Mouse (Mus musculus): ENCODE measurements around the gene Enthd1.

The Enthd1 gene

DNA sequence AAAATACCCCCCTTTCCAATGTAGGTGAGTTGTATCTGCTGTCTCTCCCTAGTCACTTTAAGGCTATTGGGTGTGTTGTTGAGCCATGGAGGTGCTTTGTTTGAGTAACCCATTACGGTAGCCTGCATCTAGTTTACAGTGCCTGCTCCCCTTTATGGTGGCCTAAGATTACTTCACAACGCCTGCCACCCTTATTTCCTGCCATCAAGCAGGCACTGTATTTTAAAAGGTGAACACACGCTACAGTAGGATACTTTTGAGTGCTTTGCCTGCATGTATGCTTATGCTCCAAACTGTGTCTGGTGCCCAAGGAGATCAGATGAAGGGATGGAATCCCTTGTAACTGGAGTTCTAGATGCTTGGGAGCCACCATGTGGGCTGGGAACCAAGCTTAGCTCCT, 2.2 kb upstream of the Enthd1 start:
- no peaks in the 10 kb centered on the region for H3K36me3 ChIP-seq (ENCODE audit: control insufficient read depth, insufficient read depth, low read length, poor library complexity, severe bottlenecking)
- DNase-seq (ENCODE audit: low read depth, low spot score) = no peak
- H3K27me3 ChIP-seq (ENCODE audit: control insufficient read depth, insufficient read depth, low read length, poor library complexity, severe bottlenecking) = no peaks in the 10 kb centered on the region

DNA sequence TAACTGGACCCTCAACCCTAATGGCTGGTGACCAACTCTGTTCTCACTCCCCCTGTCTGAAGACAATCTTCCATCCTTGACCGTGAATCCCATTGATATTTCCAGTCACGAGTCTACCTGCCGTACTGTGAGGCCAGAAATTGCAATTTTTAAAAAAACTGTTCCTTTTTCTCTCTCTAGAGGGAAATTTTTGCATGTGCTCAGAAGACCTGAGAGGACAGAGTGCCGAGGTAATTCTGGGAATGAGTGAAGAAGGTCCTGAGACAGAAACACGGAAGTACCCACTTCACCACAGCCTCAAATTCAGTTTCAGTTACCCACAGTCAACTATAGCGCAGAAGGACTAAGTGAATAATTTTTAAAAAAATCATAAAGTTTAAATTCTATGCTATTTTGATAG, 1.7 kb upstream of the Enthd1 start:
- Histone ChIP-seq H3K36me3 (ENCODE audit: control insufficient read depth, insufficient read depth, low read length, poor library complexity, severe bottlenecking) (no peaks in the 10 kb centered on the region), H3K27me3 (ENCODE audit: control insufficient read depth, insufficient read depth, low read length, poor library complexity, severe bottlenecking) (no peaks in the 10 kb centered on the region)
- DNase-seq (ENCODE audit: low read depth, low spot score) = peak; percentile 40

DNA sequence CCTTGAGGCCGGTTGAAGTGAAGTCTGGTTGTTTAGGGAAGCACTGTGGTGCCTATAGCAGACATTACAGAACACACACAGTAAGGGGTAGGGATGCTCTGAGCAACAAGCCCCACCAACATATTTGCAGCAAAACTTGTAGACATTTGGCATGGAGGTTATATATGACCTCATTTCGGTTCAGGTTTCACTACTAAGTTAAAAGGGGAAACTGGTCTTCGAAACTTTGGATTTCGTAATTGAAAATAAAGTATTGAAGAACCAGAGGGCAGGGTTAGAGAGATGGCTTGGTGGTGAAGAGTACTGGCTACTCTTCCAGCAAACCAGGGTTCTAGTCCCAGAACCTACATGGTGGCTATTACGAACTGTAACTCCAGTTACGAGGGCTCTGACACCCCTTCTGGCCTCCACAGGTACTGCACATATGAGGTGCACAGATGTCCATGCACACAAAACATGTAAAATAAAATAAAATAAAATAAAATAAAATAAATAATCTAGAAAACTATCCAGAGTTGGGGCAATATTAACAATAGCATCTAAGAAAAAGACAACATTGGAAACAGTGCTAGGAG, 1.2 kb downstream of the Enthd1 start:
- no peaks in the 10 kb centered on the region for H3K36me3 ChIP-seq (ENCODE audit: control insufficient read depth, insufficient read depth, low read length, poor library complexity, severe bottlenecking)
- H3K27me3 ChIP-seq (ENCODE audit: control insufficient read depth, insufficient read depth, low read length, poor library complexity, severe bottlenecking) = no peaks in the 10 kb centered on the region
- DNase-seq (ENCODE audit: low read depth, low spot score) = peak; percentile 59

DNA sequence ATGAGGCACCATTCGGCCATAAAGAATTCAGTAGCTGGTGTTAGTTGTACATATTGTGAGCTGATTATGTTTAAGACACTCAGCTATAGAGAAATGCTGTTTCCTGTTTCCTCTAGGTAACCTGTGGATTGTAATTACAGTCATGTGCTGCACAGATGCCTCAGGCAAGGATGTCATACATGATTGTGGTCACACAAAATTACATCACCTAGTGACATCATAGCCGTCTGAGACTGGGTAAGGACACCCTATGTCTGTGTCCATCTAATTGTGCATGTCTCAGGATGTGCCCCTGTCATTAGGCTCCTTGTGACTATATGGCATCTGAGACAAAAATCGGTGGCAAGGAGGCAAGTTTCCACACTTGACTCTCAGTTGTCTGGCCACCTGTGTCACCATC, 2.5 kb downstream of the Enthd1 start:
- DNase-seq (ENCODE audit: low read depth, low spot score) = peak; percentile 76
- no peaks in the 10 kb centered on the region for H3K36me3 ChIP-seq (ENCODE audit: control insufficient read depth, insufficient read depth, low read length, poor library complexity, severe bottlenecking)
- no peaks in the 10 kb centered on the region for H3K27me3 ChIP-seq (ENCODE audit: control insufficient read depth, insufficient read depth, low read length, poor library complexity, severe bottlenecking)

DNA sequence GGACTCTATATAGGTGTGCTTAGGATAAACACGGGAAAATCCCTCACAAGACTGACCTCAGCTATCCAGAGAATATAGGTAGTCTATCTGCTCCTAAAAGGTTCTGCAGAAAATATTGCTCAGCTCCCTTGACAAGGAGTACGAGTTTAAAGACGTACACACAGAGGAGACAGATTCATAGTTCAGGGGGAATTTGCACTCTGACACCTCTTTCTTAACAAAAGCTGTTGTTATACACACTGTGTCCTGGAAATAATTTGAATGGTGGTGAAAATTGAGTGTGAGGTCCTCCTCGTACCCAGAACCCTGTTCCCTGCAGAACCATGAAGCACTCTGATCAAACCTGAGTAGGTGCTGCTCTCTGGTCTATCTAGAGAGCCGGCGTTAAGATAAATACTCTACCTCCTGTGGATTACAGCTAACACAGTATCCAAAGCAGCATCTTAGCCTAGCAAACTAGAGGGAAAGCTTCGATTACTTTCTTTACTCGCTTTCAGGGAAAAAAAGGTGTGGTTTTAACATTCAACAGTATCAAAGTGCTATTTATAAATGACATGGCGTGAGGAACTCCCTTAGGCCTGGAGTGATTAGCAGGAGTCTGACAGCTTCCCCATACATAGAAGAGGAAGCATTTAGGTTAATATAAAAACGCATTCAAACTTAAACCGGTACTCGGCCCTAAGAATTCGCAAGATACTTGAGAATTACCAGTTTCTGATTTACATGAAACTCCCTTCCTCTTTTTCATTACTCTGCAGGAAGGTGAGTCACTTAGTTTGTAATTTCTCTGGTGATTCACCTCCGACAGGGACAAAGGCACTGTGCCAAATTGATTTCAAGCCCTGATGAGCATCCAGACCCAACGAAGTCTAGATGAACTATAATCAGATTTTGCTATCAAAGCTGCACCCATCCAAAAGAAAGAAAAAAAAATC, 4.0 kb downstream of the Enthd1 start:
- peak; percentile 68 for DNase-seq (ENCODE audit: low read depth, low spot score)
- no peaks in the 10 kb centered on the region for H3K27me3 ChIP-seq (ENCODE audit: control insufficient read depth, insufficient read depth, low read length, poor library complexity, severe bottlenecking)
- H3K36me3 ChIP-seq (ENCODE audit: control insufficient read depth, insufficient read depth, low read length, poor library complexity, severe bottlenecking) = no peaks in the 10 kb centered on the region

DNA sequence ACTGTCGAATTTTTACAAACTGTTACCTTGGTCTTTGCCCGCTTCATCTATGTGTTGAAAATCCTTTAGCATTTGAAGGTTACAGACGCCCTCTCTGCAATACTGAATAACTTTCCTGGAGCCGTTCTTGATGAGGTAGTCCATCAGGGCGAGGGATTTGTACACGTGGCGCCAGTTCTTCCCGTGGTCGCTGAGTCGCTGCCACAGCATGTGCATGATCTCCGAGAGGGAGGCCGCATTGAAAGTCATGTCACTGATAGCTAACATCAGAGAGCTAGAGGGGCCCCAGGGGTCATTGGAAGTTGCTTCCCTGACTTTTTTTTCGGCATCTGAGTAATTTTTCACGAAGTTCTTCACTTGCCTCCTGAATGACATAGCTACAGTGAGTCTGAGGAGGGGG, 5.0 kb downstream of the Enthd1 start:
- no peaks in the 10 kb centered on the region for H3K27me3 ChIP-seq (ENCODE audit: control insufficient read depth, insufficient read depth, low read length, poor library complexity, severe bottlenecking)
- no peak for DNase-seq (ENCODE audit: low read depth, low spot score)

DNA sequence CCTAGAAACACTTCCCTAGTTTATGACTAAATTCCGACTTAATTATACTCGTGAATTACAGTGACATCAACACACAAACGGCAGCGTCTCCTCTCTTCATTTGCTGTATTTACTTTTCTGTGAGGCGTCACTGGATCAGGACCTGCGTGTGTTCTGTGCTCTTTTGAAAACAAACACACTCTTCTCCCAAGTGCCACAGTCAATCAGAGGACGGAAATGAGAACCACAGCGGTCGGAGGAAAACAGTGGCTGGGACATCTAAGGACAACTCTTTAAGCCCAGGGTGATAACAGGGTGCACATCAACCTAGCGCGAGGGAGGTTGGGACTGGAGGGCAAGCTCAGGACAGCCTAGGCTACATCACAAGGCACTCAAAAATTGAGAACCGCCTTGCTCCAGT, 5.4 kb downstream of the Enthd1 start:
- no peak for DNase-seq (ENCODE audit: low read depth, low spot score)

More for the DNA sequence above, 5.0 kb downstream of the Enthd1 start:
- no peaks in the 10 kb centered on the region for H3K36me3 ChIP-seq (ENCODE audit: control insufficient read depth, insufficient read depth, low read length, poor library complexity, severe bottlenecking)

DNA sequence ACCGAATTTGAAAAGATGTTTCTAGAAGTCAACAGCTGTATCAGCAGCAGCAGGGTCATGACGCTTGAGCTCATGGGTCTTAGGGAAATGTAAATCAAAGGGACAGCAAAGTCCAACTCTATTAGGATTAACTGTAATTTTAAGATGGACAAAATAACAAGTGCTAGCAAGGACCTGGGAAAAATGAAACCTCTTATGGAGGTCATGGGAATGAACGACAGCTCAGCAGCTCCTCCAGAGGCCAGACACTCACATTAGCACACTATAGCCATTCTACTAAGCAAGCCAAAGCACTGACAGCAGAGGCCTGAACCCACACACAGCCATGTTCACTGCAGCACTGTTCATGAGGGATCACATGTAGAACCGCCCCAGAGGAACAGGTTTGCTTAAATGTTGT, 7.2 kb downstream of the Enthd1 start:
- Histone ChIP-seq H3K36me3 (ENCODE audit: control insufficient read depth, insufficient read depth, low read length, poor library complexity, severe bottlenecking) (no peaks in the 10 kb centered on the region), H3K27me3 (ENCODE audit: control insufficient read depth, insufficient read depth, low read length, poor library complexity, severe bottlenecking) (no peaks in the 10 kb centered on the region)
- DNase-seq (ENCODE audit: low read depth, low spot score) = no peak

More for the DNA sequence above, 5.4 kb downstream of the Enthd1 start:
- H3K36me3 ChIP-seq (ENCODE audit: control insufficient read depth, insufficient read depth, low read length, poor library complexity, severe bottlenecking) = no peaks in the 10 kb centered on the region
- H3K27me3 ChIP-seq (ENCODE audit: control insufficient read depth, insufficient read depth, low read length, poor library complexity, severe bottlenecking) = no peaks in the 10 kb centered on the region

DNA sequence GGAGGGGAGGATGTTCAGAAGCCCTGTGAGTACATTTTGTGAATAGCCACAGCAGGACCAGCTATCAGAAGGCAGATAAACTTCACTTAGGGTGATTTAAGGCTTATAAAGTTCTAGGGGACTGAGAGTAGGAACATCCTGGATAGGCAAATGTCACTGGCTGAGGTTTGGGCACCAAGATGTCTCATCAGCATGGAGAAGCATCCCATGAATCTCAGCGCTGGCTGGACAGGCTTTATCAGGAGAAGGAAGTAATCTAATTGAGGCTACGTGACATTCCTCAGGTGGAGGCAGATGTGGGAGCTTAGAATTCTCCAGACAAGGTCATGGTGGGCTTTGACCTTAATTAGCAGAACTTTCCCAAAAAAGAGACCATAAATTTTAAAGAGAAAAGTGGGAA, 8.9 kb downstream of the Enthd1 start:
- H3K27me3 ChIP-seq (ENCODE audit: control insufficient read depth, insufficient read depth, low read length, poor library complexity, severe bottlenecking) = no peaks in the 10 kb centered on the region
- no peaks in the 10 kb centered on the region for H3K36me3 ChIP-seq (ENCODE audit: control insufficient read depth, insufficient read depth, low read length, poor library complexity, severe bottlenecking)
- DNase-seq (ENCODE audit: low read depth, low spot score) = no peak

DNA sequence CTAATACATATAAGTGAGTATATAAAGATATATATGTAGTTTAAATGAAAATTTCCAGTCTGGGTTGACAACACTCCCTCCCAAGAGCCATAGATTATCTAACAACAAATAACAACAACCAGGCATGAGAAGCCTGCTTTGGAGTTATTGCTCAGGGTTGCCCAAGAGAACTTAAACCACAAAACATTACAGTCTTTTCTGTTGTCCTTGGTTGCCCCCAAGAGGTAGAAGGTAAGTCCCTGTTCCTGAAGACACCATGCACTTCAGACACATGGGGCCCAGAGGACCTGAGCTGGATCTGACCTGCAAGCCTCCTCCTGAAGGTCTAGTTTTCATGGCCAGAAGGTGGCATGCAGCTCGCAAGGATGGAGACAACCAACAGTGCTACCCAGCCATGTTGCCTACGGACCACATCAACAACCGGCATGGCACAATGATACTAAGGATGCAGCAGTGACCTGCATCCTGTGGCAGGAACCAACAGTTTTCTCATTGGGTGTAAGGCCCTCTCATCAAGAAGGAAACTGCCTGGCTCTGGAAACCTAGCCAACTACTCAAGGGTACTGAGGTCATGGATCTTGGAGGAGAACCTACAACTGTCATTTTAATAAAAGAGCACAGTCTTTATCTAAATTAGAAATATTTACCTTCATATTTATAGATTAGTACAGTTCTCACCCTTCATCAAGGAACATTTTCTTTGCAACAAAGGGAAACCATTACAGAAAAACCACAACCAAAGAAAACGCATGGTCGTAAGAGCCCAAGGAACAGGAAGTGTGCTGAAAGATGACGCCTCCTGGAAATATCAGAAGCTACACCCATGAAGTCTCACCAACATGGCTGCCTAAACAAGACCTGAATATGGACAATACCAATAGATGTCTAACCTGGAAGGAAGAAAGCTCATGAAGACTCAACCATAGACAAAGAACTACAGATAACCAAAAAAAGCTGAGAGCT, 9.8 kb downstream of the Enthd1 start:
- H3K27me3 ChIP-seq (ENCODE audit: control insufficient read depth, insufficient read depth, low read length, poor library complexity, severe bottlenecking) = no peaks in the 10 kb centered on the region
- no peak for DNase-seq (ENCODE audit: low read depth, low spot score)
- no peaks in the 10 kb centered on the region for H3K36me3 ChIP-seq (ENCODE audit: control insufficient read depth, insufficient read depth, low read length, poor library complexity, severe bottlenecking)

DNA sequence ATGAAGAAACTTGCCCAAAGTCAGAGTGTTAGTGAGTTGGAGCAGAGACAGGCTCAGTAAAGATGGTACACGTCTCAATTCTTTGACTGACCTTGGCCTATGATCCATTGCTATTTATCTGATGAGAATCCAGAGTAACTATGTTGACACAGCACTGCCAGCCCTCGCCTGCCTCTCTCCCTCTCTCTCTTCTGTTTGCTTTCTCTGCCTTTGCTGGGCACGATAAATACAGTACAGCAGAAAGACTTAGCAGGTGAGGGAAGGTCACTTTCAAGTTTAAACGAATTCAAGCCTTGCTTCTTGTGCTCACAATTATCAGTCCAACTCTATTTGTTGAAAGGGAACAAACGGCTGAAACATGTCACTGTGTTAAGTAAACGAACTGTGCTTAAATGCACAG, 19.5 kb downstream of the Enthd1 start:
- H3K27me3 ChIP-seq (ENCODE audit: control insufficient read depth, insufficient read depth, low read length, poor library complexity, severe bottlenecking) = no peaks in the 10 kb centered on the region
- DNase-seq (ENCODE audit: low read depth, low spot score) = no peak
- no peaks in the 10 kb centered on the region for H3K36me3 ChIP-seq (ENCODE audit: control insufficient read depth, insufficient read depth, low read length, poor library complexity, severe bottlenecking)

DNA sequence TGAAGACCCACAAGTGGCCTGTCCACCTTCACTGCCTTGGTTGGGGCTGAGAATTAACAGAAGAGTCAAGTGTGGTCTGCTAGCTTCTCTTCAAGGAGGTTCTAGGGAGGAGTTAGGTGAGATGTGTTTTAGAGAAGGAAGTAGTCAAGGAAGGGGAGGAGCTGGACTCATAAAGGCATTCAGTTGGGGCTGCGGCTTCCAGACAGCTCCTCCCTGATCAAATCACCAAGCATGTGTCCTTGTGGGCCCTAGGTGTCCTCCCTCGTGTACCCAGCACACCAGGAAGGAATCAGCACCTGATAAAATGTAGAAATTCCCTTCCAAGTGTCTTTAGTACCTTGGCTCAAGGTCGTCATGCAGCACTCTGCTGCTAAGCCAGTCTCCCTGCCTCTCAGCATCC, 20.8 kb downstream of the Enthd1 start:
- DNase-seq (ENCODE audit: low read depth, low spot score) = peak; percentile 73
- H3K36me3 ChIP-seq (ENCODE audit: control insufficient read depth, insufficient read depth, low read length, poor library complexity, severe bottlenecking) = no peaks in the 10 kb centered on the region

DNA sequence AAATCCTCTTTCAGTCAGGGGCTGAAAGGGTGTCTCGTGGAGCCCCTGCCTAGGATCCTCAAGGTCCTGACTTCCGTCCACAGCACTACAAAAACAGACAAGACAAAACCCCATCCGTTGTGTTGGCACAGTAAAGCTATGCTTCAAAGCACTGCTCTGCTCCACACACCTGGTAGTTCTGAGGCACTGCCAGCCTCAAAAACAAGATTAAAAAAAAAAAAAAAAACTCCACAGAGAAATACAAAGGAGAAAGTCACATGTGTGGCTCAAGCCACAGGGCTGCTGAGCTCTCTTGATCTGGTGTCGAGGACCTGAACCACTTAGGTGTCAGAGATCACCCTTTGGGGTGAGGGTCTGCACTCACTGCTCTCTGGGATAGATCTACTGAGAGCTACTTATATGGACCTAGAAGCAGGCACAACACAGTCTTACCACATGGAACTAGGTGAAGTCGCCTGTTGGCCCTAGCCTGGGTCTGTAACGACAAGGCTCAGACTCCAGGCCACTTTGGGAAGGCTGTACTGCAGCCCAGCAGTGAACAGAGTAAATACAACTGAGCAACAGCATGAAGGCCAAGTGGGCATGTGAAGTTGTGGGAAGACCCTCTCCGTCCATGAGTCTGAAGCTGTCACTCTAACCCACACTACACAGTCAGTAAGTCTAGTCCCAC, 26.1 kb downstream of the Enthd1 start:
- Histone ChIP-seq H3K36me3 (ENCODE audit: control insufficient read depth, insufficient read depth, low read length, poor library complexity, severe bottlenecking) (no peaks in the 10 kb centered on the region), H3K27me3 (ENCODE audit: control insufficient read depth, insufficient read depth, low read length, poor library complexity, severe bottlenecking) (no peaks in the 10 kb centered on the region)
- peak; percentile 37 for DNase-seq (ENCODE audit: low read depth, low spot score)

More for the DNA sequence above, 20.8 kb downstream of the Enthd1 start:
- no peaks in the 10 kb centered on the region for H3K27me3 ChIP-seq (ENCODE audit: control insufficient read depth, insufficient read depth, low read length, poor library complexity, severe bottlenecking)

DNA sequence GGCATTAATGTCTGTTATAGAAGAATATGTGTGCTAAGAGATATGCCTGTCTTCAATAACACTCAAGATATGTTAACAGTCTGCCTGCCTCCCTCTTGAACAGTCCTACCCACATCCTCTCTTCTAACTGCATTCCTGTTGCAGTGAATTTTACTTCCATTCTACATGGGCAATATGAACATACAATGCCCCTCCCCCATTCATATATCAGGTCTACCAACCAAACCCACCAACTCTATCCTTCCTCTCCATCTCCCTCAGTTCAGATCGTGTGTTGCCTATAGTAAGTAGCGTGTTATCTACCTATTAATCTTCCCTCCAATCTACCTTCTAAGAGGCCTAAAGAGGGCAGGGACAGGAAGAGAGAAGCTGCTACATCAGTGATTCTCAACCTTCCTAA, 26.9 kb downstream of the Enthd1 start:
- Histone ChIP-seq H3K36me3 (ENCODE audit: control insufficient read depth, insufficient read depth, low read length, poor library complexity, severe bottlenecking) (no peaks in the 10 kb centered on the region), H3K27me3 (ENCODE audit: control insufficient read depth, insufficient read depth, low read length, poor library complexity, severe bottlenecking) (no peaks in the 10 kb centered on the region)
- DNase-seq (ENCODE audit: low read depth, low spot score) = no peak

All from splenic B cell, adult 2 months (primary cell).